Mouse (Mus musculus) spleen, embryonic (tissue): ENCODE measurements at regions not wholly inside any gene's neighbourhood (a gene's known extent, or its start where the extent isn't known, plus 50 kb on each side); places are given as distances from the start of the nearest gene placed in this dataset.

Experiments
- CTCF ChIA-PET: fragments of 350-600 bp; sonication (Branson Sonifier 250); formaldehyde crosslinking; loops from one replicate; lab custom pipeline; 2022; lab: Charles Lee

- CTCF ChIA-PET, result no interaction called here
These were observed 673.5 kb downstream of the Olfm4 start for GRCm38 (mm10) chr14:80657408-80657807.

DNA sequence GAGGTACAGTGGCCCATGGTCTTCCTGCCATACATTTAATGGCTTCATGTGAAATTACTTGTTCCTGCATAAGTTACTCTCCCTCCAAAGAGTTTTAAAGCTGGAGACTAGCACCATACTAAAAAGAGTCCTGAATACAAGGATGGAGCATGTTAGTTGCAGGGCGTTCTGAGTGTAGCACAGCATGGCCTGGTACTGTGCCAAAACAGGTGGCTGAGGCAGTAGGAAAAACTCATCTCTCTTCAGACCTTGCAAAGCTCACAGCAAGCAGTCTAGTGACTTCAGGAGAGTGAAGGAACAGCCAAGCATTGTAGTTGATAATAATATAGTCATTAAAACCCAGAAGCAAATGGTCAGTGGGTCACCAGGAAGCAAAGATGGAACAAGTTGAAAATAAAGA is 699.0 kb downstream of the Olfm4 start:
- CTCF ChIA-PET, result no interaction called here

DNA sequence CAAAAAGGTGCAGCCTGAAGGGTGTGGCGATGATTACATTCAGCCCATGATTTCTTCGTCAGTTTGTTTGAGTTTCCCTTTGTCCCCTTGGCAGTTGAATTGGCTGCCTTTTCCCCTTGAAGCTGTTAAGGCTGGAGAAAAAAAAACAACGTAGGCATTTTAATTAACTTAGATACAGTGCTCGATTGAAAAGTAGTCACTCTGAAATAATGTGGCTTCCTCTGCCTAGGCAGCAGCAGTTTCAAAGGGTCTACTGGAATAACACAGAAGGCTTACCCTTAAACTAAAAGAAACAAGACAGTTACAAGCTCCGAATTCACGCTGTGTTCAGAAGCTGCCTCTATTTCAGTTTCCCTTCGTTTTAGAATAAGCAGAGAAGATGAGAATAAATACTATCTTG is 699.4 kb downstream of the Olfm4 start:
- CTCF ChIA-PET, result no interaction called here

DNA sequence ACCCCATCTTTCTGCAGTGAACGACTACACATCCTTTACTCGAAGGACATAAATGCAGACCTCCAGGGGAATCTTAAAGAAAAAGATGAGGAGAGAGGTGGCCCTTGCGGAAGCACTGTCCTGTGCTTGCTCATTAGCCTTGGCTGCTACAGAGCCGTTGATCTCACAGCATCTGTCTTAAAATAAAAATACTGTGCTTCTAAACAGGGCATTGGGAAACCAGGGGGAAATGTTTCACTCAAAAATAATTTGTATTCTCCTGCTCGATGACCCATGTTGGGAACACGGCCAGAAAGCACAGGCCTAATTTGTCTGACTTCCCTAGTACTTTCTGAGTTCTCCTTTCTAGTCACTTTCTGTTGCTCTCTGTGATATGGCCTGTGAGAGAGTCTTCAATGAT is 699.8 kb downstream of the Olfm4 start:
- CTCF ChIA-PET, result interaction anchor here (0.7 kb wide), 1 partner anchor 144 kb away, joined by 3 read pairs; no protein-coding TSS in a partner anchor

- CTCF ChIA-PET, result no interaction called here
These were observed 706.6 kb downstream of the Olfm4 start for GRCm38 (mm10) chr14:80690476-80690875.

DNA sequence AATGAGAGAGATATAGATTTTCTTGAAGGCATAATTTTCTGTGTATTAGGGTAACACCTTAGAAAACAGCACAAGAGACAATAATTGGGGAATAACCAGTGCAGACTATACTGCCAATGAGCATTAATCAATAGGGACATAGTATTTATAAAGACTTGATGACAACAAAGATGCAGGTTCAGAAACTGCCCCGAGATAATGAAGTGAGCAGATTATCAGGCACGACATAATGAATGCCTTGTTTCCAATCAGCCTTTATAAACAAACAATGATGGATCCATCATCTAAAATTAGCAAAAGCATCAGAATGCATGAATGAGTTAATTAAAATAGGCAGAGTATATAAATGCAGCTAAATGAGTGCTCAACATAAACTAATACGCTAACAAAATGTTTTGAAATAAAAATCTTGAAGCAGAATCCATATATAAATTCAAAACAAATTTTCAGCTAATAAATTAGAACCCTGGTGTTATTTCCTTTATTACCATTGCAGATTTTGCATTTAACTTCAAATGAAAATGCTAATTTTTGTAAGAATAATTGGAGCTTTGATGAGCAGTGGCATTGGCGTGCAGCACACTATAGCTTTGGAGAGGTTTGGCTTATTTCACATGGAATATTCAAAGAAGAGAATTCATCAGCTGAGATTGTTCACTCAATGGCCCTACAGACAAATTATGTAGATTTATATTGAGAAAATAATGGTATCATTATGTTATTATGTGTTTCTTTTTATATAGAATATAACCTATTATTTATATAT is 739.1 kb downstream of the Olfm4 start:
- CTCF ChIA-PET, result no interaction called here

GRCm38 (mm10) chr14:80731194-80731593 is 747.3 kb downstream of the Olfm4 start:
- CTCF ChIA-PET, result no interaction called here
